ENCODE assay signal across 8 mouse cellular contexts in genomic region chr2:18672133-18672765, GRCm38 (mm10). TPM values are rescaled to one million over a fixed set of nuclear protein-coding genes. Genes with fewer than 3 reads are reported as not detected.
DNase-seq lines count a peak whose midpoint lies in the region; ATAC-seq and TF ChIP-seq lines count a peak whose summit lies in the region.

Commd3 (plus strand) TSS chr2:18672384.

- peak within 1 kb of the TSS; percentile 76 for H3K4me3 ChIP-seq in C2C12 (ENCODE audit: insufficient read depth, poor library complexity, severe bottlenecking)
- peak within 1 kb of the TSS; percentile 94 for H3K4me3 ChIP-seq in heart, embryonic 13.5 days
- peak within 1 kb of the TSS; percentile 83 for H3K4me3 ChIP-seq in liver, embryonic 13.5 days (replicated peaks)
- H3K4me3 ChIP-seq in stomach, embryonic 14.5 days (ENCODE audit: low read depth, low read length), result peak within 1 kb of the TSS; percentile 81

- peaks cover 23% of the 10 kb centered on the region for H3K79me2 ChIP-seq in C2C12 (ENCODE audit: control insufficient read depth, insufficient read depth)

- H3K4me2 ChIP-seq in heart, embryonic 13.5 days, result peak within 1 kb of the TSS; percentile 73
- H3K4me2 ChIP-seq in liver, embryonic 13.5 days, result peak within 1 kb of the TSS; percentile 91
- peak within 1 kb of the TSS; percentile 65 for H3K4me2 ChIP-seq in stomach, embryonic 14.5 days (replicated peaks; ENCODE audit: low read depth, low read length)

- H3K4me1 ChIP-seq in heart, embryonic 13.5 days, result peaks cover 18% of the 10 kb centered on the region
- H3K4me1 ChIP-seq in liver, embryonic 13.5 days (replicated peaks), result peaks cover 31% of the 10 kb centered on the region
- peaks cover 4% of the 10 kb centered on the region; the same call in 1 of the 2 replicates for H3K4me1 ChIP-seq in stomach, embryonic 14.5 days (ENCODE audit: control insufficient read depth, insufficient read depth, low read length)

- H3K27me3 ChIP-seq in C2C12 (ENCODE audit: control insufficient read depth, insufficient read depth, insufficient read length), result no peaks in the 10 kb centered on the region
- peaks cover 33% of the 10 kb centered on the region for H3K27me3 ChIP-seq in heart, embryonic 13.5 days (replicated peaks)
- peaks cover 43% of the 10 kb centered on the region for H3K27me3 ChIP-seq in liver, embryonic 13.5 days
- no peaks in the 10 kb centered on the region for H3K27me3 ChIP-seq in stomach, embryonic 14.5 days (ENCODE audit: control insufficient read depth, insufficient read depth, low read length)

- peak within 1 kb of the TSS; percentile 93 for H3ac ChIP-seq in C2C12 (ENCODE audit: control insufficient read depth, insufficient read length, low read depth)

- H3K9ac ChIP-seq in heart, embryonic 13.5 days, result peak within 1 kb of the TSS; percentile 99
- peak within 1 kb of the TSS; percentile 91 for H3K9ac ChIP-seq in liver, embryonic 13.5 days
- peak within 1 kb of the TSS; percentile 92 for H3K9ac ChIP-seq in stomach, embryonic 14.5 days (replicated peaks; ENCODE audit: low read depth, low read length)

- H3K79me3 ChIP-seq in C2C12 (ENCODE audit: low read depth), result peaks cover 12% of the 10 kb centered on the region

- peak; percentile 81 for TF ChIP-seq POLR2A in brain, embryonic 14.5 days (IDR thresholded peaks at IDR 0.05; ENCODE audit: borderline replicate concordance, extremely low read depth, insufficient read depth, insufficient read length, poor library complexity, severe bottlenecking)

- H3K36me3 ChIP-seq in C2C12 (ENCODE audit: control insufficient read depth, insufficient read depth), result peaks cover 7% of the 10 kb centered on the region
- H3K36me3 ChIP-seq in heart, embryonic 13.5 days, result 0 out of 2 replicates have a peak, but pooled peaks cover 2% of the 10 kb centered on the region
- no peaks in the 10 kb centered on the region for H3K36me3 ChIP-seq in liver, embryonic 13.5 days
- H3K36me3 ChIP-seq in stomach, embryonic 14.5 days (ENCODE audit: control insufficient read depth, insufficient read depth, low read length), result no peaks in the 10 kb centered on the region

- TF ChIP-seq CTCF in C2C12 (IDR thresholded peaks at IDR 0.05; ENCODE audit: control insufficient read depth, insufficient read depth, insufficient read length), result no peak
- TF ChIP-seq CTCF in brain, embryonic 14.5 days (IDR thresholded peaks at IDR 0.05; ENCODE audit: borderline replicate concordance, extremely low read depth, insufficient read depth, insufficient read length), result no peak

- DNase-seq in brain, embryonic 14.5 days (ENCODE audit: low read depth), result peak; percentile 95
- peak; percentile 75 for DNase-seq in fibroblast of lung, adult 2 months (ENCODE audit: low read depth)
- DNase-seq in kidney, postnatal 10 days, result peak; percentile 96
- peak; percentile 73 for DNase-seq in liver, embryonic 13.5 days
- peak; percentile 93 to 95 for DNase-seq in natural killer cell, adult 2 months (ENCODE audit: low spot score in 2 of 2)

- WGBS in heart, embryonic 13.5 days, result under 1% methylated on average over 90 of the region's 91 CpGs
- under 1% methylated on average over 80 of the region's 91 CpGs for WGBS in liver, embryonic 13.5 days (ENCODE audit: insufficient replicate concordance)
- WGBS in stomach, embryonic 14.5 days, result under 1% methylated on average over 86 of the region's 91 CpGs

- no peaks in the 10 kb centered on the region for H3K9me3 ChIP-seq in heart, embryonic 13.5 days
- H3K9me3 ChIP-seq in liver, embryonic 13.5 days (replicated peaks), result no peaks in the 10 kb centered on the region
- H3K9me3 ChIP-seq in stomach, embryonic 14.5 days (ENCODE audit: control insufficient read depth, low read depth, low read length), result no peaks in the 10 kb centered on the region

- peak within 1 kb of the TSS; percentile 98 for H3K27ac ChIP-seq in heart, embryonic 13.5 days (replicated peaks)
- H3K27ac ChIP-seq in liver, embryonic 13.5 days, result peak within 1 kb of the TSS; percentile 84
- H3K27ac ChIP-seq in stomach, embryonic 14.5 days (ENCODE audit: low read length), result peak within 1 kb of the TSS; percentile 97

- ATAC-seq in heart, embryonic 13.5 days (ENCODE audit: extremely low read depth, insufficient number of reproducible peaks, low FRiP score, low TSS enrichment), result peak; percentile 72
- ATAC-seq in liver, embryonic 13.5 days (ENCODE audit: low read depth), result peak; percentile 89
- ATAC-seq in stomach, embryonic 14.5 days (ENCODE audit: insufficient number of reproducible peaks, insufficient read depth, low FRiP score, low read depth), result peak; percentile 92

TF ChIP-seq in C2C12, 6 proteins besides CTCF, POLR2A, EP300 and RAD21:
- TF ChIP-seq FOSL1 (IDR thresholded peaks at IDR 0.05; ENCODE audit: insufficient read depth, low read length, poor library complexity, severe bottlenecking) (no peak), USF1 (IDR thresholded peaks at IDR 0.05; ENCODE audit: low read depth) (peak; percentile 92), MAX (IDR thresholded peaks at IDR 0.05) (peak; percentile 79)

RNA-seq across cellular contexts. Expression of gene Commd3, which starts in this region (rescaled TPM):
- polyA plus RNA-seq in C2C12 (2012; fragmentation: generic; extraction: Trizol), result 141 TPM
- 114 and 143 TPM in 2 replicates for polyA plus RNA-seq in brain, embryonic 14.5 days (2012; rRNA removed)
- polyA plus RNA-seq in heart, embryonic 13.5 days (2015; fragmentation: Nextera tagmentation; extraction: Ambion mirVana), result 164 and 184 TPM in 2 replicates
- 103 and 115 TPM in 2 replicates for polyA plus RNA-seq in liver, embryonic 13.5 days (2015; fragmentation: Nextera tagmentation; extraction: Ambion mirVana)
- 215 and 223 TPM in 2 replicates for polyA plus RNA-seq in stomach, embryonic 14.5 days (2014; fragmentation: Nextera tagmentation; extraction: Ambion mirVana)

Comparison
In these comparisons a context has a peak if more than half of its experiments do, and no peak if none do; other contexts are left out.
1. Peak in every context shown above with its lines: DNase-seq, ATAC-seq, H3K4me3 ChIP-seq and H3K27ac ChIP-seq.